Mouse (Mus musculus) thymus, adult 2 months (tissue): ENCODE measurements around the gene Dvl2. TPM values are rescaled to one million over a fixed set of nuclear protein-coding genes. Genes with fewer than 3 reads are reported as not detected.

Source experiments
- DNase-seq: peaks from one replicate; pipeline ENCODE4 v3.0.0; 2021
- H3K27ac ChIP-seq: fragments of 200-500 bp; 2 replicates; pipeline ENCODE4 v1.5.1; 2012; ENCODE audit warnings: low read length, control low read depth; ENCODE audit not compliant: control insufficient read depth, insufficient read depth
- H3K27me3 ChIP-seq: fragments of 200-500 bp; 2 replicates; pipeline ENCODE4 v1.6.1; 2012; ENCODE audit warnings: mild to moderate bottlenecking, low read length, moderate library complexity, mixed read lengths; ENCODE audit not compliant: control insufficient read depth, insufficient read depth
- H3K36me3 ChIP-seq: fragments of 200-500 bp; 2 replicates; pipeline ENCODE4 v1.6.1; 2012; ENCODE audit warnings: mild to moderate bottlenecking, low read length, moderate library complexity; ENCODE audit not compliant: control insufficient read depth, insufficient read depth
- H3K4me1 ChIP-seq: fragments of 200-500 bp; replicated peaks from 2 replicates; pipeline ENCODE4 v1.6.1; 2012; ENCODE audit warnings: low read length; ENCODE audit not compliant: control insufficient read depth, insufficient read depth
- H3K4me3 ChIP-seq: fragments of 200-500 bp; 2 replicates; pipeline ENCODE4 v1.5.1; 2012; ENCODE audit warnings: mild to moderate bottlenecking, low read length, control low read depth, moderate library complexity; ENCODE audit not compliant: control insufficient read depth, insufficient read depth
- CTCF ChIP-seq: fragments of 200-500 bp; IDR thresholded peaks from 2 replicates; pipeline ENCODE4 v1.5.1; 2012; ENCODE audit warnings: mild to moderate bottlenecking, control low read depth, low read length, moderate library complexity, borderline replicate concordance; ENCODE audit not compliant: control insufficient read depth, poor library complexity, insufficient read depth; ENCODE audit errors: extremely low read depth
- POLR2A ChIP-seq: fragments of 200-500 bp; IDR thresholded peaks from 2 replicates; pipeline ENCODE4 v1.6.1; 2012; ENCODE audit warnings: mild to moderate bottlenecking, low read length, control low read depth, moderate library complexity; ENCODE audit not compliant: control insufficient read depth, poor library complexity, insufficient read depth; ENCODE audit errors: extremely low read depth
- WGBS: fragments of 180-500 bp; shearing (Covaris S2); methylation state at CpG from one replicate; pipeline ENCODE4 v1.1.7; 2018; 5-methylcytosine and 5-hydroxymethylcytosine counted together
- polyA plus RNA-seq: library from polyadenylated mRNA; depleted of rRNA; stranded (reverse); fragments of >200 nt; gene quantifications from 2 replicates; pipeline ENCODE4 v1.2.3, GENCODE M21; 2012

Gene Dvl2
- polyA plus RNA-seq, 1 experiment = 52.4 TPM

DNA sequence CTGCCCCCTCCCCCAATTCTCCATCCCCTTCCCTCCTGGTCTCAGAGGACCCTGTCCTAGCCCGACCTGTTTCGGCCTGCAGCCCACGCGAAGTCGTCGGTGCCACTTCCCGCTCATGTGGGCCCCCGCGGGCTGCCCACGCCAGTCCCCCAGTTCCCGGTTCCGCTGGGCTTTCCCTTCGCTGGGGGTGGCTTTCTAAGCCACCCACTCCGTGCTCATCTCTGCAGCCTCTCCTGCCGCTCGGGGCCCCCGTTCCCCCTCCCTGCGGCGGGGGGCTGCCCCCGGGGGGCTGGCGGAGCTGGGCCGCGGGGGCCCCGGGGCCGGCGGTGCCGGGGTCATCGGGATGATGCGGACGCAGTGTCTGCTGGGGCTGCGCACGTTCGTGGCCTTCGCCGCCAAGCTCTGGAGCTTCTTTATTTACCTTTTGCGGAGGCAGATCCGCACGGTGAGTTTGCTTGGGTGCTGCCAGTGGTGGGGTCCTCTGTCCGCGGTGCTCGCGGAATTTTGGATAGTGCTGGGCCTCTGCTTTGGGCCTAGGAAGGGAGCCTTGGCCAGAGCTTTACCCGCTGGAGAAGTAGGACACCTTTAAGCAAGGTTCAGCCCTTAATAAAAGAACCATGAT lies 19.1 kb upstream of the Dvl2 start, which contains the start of gene Ctdnep1:
Gene Ctdnep1 (plus strand): TSS at position 16 of the 622 bp plus-strand sequence.
- TF ChIP-seq CTCF = 0 out of 2 replicates have a peak, but pooled peaks have one; percentile 36
- TF ChIP-seq POLR2A = no peak
- peaks cover 19% of the 10 kb centered on the region for H3K36me3 ChIP-seq
- 0% methylated on average over 43 of the region's 43 CpGs for WGBS
- no peak for DNase-seq
- H3K27ac ChIP-seq = peak within 1 kb of the TSS; percentile 68
- H3K4me1 ChIP-seq = peaks cover 14% of the 10 kb centered on the region
- H3K27me3 ChIP-seq = no peaks in the 10 kb centered on the region
- H3K4me3 ChIP-seq = peak within 1 kb of the TSS; percentile 59

DNA sequence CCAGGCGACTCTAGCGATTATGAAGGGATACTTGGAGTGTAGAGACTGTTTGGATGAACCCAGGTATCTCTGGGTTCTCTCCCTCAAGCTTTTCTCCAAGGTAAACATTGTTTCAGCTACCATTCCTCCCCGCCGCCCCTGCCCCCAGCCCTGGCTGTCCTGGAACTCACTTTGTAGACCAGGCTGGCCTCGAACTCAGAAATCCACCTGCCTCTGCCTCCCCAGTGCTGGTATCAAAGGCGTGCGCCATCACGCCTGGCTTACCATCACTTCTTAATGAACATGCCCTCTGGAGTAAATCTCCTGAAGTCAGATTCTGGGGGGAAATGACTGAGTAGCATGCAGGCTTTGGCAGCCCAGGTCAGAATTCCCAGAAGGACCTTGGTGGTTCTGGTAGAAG lies 18.2 kb upstream of the Dvl2 start, which contains the start of gene Elp5:
Gene Elp5 (minus strand): TSS at position 293 of the 400 bp plus-strand sequence.
- H3K4me1 ChIP-seq = peaks cover 14% of the 10 kb centered on the region
- H3K36me3 ChIP-seq = peaks cover 24% of the 10 kb centered on the region
- H3K4me3 ChIP-seq = peak within 1 kb of the TSS; percentile 59
- no peak for DNase-seq
- 66% methylated on average over 8 of the region's 8 CpGs for WGBS
- no peaks in the 10 kb centered on the region for H3K27me3 ChIP-seq
- TF ChIP-seq CTCF (no peak), POLR2A (no peak)
- H3K27ac ChIP-seq = no peak within 1 kb of the TSS

DNA sequence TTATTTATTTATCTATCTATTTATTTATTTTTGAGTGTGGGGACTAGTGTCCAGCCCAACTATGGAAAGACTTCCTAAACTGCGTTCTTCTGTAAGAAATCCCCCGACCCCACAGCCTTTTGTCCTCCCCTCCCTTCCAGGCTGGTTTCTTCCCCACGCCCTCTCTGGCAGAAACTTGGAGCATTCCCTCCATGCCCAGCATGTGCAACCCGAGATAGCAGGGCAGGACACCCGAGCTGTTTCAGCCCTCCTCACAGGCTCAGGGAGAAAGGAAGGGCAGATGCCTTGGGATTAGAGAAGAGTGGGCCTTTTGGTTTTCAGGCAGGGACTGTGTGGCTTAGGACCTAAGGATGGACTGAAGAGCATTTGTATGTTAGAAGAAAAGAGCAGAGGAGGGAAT lies 17.5 kb upstream of the Dvl2 start:
- Histone ChIP-seq H3K4me3 (no peak overlapping the region), H3K36me3 (peaks cover 28% of the 10 kb centered on the region), H3K27ac (no peak overlapping the region), H3K4me1 (peaks cover 14% of the 10 kb centered on the region), H3K27me3 (no peaks in the 10 kb centered on the region)
- WGBS = 72% methylated on average over 5 of the region's 5 CpGs
- DNase-seq = no peak
- TF ChIP-seq POLR2A (no peak), CTCF (no peak)

DNA sequence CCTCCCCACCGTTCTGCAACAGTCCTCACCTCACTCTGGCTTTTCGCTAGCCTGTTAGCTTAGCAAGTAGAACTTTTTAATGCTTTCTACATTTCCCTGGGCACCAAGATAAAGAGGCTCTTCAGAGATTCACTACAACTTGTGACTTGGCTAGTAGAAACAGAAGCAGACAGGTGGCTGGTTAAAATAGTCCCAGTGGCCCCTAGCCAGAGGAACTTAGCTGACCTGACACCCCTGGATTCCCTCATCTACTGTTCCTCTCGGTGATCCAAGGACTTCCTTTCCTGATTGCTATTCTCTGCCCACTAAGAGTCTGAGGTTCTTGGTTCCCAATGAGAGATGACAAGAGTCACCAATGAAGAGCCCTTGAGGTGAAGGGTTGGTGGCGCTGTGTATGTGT lies 17.0 kb upstream of the Dvl2 start:
- no peak for DNase-seq

DNA sequence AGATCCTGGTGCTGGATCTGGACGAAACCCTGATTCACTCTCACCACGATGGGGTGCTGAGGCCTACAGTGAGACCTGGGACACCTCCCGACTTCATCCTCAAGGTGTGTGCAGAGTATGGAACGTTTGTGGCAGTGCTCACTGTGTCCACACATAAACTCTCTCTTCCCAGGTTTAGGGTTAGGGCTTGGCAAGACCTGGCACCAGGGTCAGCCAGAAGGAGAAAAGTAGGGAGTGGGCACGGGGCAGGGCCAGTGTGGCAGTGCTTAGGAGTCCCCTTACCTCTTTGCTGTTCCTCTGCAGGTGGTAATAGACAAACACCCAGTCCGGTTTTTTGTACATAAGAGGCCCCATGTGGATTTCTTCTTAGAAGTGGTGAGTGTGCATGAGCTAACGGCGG lies 16.0 kb upstream of the Dvl2 start:
- WGBS = 96% methylated on average over 8 of the region's 8 CpGs
- no peak for TF ChIP-seq POLR2A
- no peaks in the 10 kb centered on the region for H3K27me3 ChIP-seq
- DNase-seq = no peak
- peaks cover 14% of the 10 kb centered on the region for H3K4me1 ChIP-seq
- no peak overlapping the region for H3K27ac ChIP-seq
- peaks cover 43% of the 10 kb centered on the region for H3K36me3 ChIP-seq
- no peak overlapping the region for H3K4me3 ChIP-seq

More for the DNA sequence above, 17.0 kb upstream of the Dvl2 start:
- TF ChIP-seq POLR2A = no peak
- H3K4me3 ChIP-seq = no peak overlapping the region
- H3K4me1 ChIP-seq = peaks cover 14% of the 10 kb centered on the region
- WGBS = 94% methylated on average over 4 of the region's 4 CpGs
- H3K36me3 ChIP-seq = peaks cover 33% of the 10 kb centered on the region
- H3K27me3 ChIP-seq = no peaks in the 10 kb centered on the region
- no peak overlapping the region for H3K27ac ChIP-seq

DNA sequence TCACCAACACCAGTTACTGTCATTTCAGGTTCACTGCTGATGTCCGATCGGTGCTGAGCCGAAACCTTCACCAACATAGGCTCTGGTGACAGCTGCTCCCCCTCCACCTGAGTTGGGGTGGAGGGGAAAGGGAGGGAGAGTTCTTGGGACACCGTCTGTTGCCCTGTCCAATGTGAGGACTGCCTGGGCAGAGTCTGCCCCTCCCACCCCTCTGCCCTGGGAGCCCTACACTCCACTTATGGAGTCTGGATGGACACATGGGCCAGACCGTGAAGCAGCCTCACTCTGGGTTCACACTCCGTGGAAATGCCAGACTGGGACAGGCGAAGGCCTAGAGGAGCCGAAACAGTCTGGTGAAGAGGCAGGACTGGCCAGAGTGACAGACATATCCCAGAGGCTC lies 10.4 kb upstream of the Dvl2 start:
- peaks cover 37% of the 10 kb centered on the region for H3K36me3 ChIP-seq
- H3K4me1 ChIP-seq = peaks cover 8% of the 10 kb centered on the region
- no peak overlapping the region for H3K4me3 ChIP-seq
- H3K27ac ChIP-seq = no peak overlapping the region
- no peak for DNase-seq
- 97% methylated on average over 8 of the region's 8 CpGs for WGBS
- H3K27me3 ChIP-seq = no peaks in the 10 kb centered on the region
- TF ChIP-seq POLR2A = no peak
- TF ChIP-seq CTCF = no peak

DNA sequence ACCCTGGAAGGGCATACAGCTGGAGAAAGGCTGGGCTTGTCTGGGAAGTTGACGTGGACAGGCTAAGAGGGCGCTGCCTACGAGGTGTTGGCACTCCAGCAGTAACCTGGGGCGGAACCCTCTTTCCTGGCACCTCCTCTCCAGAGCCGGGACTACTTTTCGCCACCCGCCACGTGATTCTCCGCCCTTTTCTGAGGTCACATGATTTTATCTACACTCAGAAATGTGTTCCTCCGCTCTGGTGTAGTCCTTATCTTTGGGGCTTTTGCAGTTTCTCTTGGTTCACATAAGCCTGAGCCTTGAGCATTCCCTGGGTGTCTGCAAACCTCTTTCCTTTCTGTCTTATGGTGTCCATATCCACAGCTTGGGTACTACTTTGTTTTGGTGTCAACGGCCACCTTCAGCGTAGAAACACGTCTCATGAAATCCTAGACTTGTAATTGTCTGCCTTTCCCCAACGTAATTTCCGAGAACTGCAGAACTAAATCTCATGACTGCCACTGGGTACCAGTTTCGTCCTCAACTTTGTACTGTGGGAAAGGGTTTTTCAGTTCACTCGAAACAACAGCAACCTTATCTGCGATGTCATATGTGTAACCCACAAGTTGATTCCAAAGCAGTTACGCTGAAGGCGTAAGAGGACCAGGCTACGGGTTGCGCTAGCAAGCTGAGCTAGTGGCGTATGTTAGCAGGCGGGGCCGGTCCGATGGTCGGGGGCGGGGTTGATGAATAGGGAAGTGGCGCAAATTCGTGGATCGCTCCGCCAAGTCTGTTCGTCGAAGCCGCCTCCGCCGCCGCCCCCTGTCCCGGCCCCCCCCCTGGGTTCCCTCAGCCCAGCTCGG lies 9.3 kb upstream of the Dvl2 start, which contains the start of gene Gabarap:
Gene Gabarap (plus strand): TSS at position 294 of the 842 bp plus-strand sequence.
- H3K27ac ChIP-seq = peak within 1 kb of the TSS; percentile 48

More for the DNA sequence above, 9.3 kb upstream of the Dvl2 start, which contains the start of gene Gabarap:
- H3K4me1 ChIP-seq = peaks cover 8% of the 10 kb centered on the region
- peaks cover 29% of the 10 kb centered on the region for H3K36me3 ChIP-seq
- peak within 1 kb of the TSS; percentile 57 for H3K4me3 ChIP-seq
- DNase-seq = peak; percentile 92
- TF ChIP-seq CTCF (no peak), POLR2A (peak; percentile 61)
- WGBS = under 1% methylated on average over 40 of the region's 40 CpGs
- H3K27me3 ChIP-seq = no peaks in the 10 kb centered on the region
